Mouse (Mus musculus) embryonic facial prominence, embryonic 11.5 days (tissue): ENCODE results near the gene Disp1. TPM values are rescaled to one million over a fixed set of nuclear protein-coding genes. Genes with fewer than 3 reads are reported as not detected.

Source experiments
- ATAC-seq: fragments of 200-750 bp; cut with Nextera tagmentation; replicated peaks from 2 replicates; pipeline ENCODE4 v1.8.0; 2017; ENCODE audit warnings: low read depth; ENCODE audit not compliant: insufficient number of reproducible peaks, low FRiP score, low TSS enrichment
- DNase-seq: peaks from one replicate; pipeline ENCODE4 v3.0.0-alpha.2; 2015; ENCODE audit warnings: low spot score
- H3K27ac ChIP-seq: fragments of 300-500 bp; sonication (generic); replicated peaks from 2 replicates; pipeline ENCODE4 v1.5.1; 2014; ENCODE audit warnings: mild to moderate bottlenecking, low read depth, low read length, control low read depth
- H3K27me3 ChIP-seq: fragments of 300-500 bp; sonication (generic); 2 replicates; pipeline ENCODE4 v1.6.1; 2014; ENCODE audit warnings: mild to moderate bottlenecking, low read length, moderate library complexity, mixed read lengths; ENCODE audit not compliant: control insufficient read depth, insufficient read depth
- H3K36me3 ChIP-seq: fragments of 300-500 bp; sonication (generic); replicated peaks from 2 replicates; pipeline ENCODE4 v1.6.1; 2014; ENCODE audit warnings: low read depth, mild to moderate bottlenecking, low read length, moderate library complexity, mixed read lengths; ENCODE audit not compliant: control insufficient read depth, insufficient read depth
- H3K4me1 ChIP-seq: fragments of 300-500 bp; sonication (generic); 2 replicates; pipeline ENCODE4 v1.6.1; 2014; ENCODE audit warnings: low read length, mixed read lengths; ENCODE audit not compliant: control insufficient read depth, insufficient read depth
- H3K4me2 ChIP-seq: fragments of 300-500 bp; sonication (generic); 2 replicates; pipeline ENCODE4 v1.6.1; 2014; ENCODE audit warnings: low read depth, mild to moderate bottlenecking, control low read depth, low read length, moderate library complexity
- H3K4me3 ChIP-seq: fragments of 300-500 bp; sonication (generic); 2 replicates; pipeline ENCODE4 v1.5.1; 2014; ENCODE audit warnings: low read depth, low read length, control low read depth
- H3K9ac ChIP-seq: fragments of 300-500 bp; sonication (generic); replicated peaks from 2 replicates; pipeline ENCODE4 v1.6.1; 2014; ENCODE audit warnings: mild to moderate bottlenecking, control low read depth, low read length
- H3K9me3 ChIP-seq: fragments of 300-500 bp; sonication (generic); replicated peaks from 2 replicates; pipeline ENCODE4 v1.6.1; 2016; ENCODE audit warnings: mild to moderate bottlenecking, low read length, inconsistent platforms, mixed read lengths; ENCODE audit not compliant: control insufficient read depth
- WGBS: fragments of 180-500 bp; shearing (Covaris S2); extraction: QIAGEN DNeasy Blood & Tissue Kit; methylation state at CpG from one replicate; pipeline ENCODE4 v1.1.7; 2014; 5-methylcytosine and 5-hydroxymethylcytosine counted together
- polyA plus RNA-seq: library from polyadenylated mRNA; unstranded; fragments of >200 nt; fragmentation: Nextera tagmentation; extraction: Ambion mirVana; gene quantifications from 2 replicates; pipeline ENCODE4 v1.2.1, GENCODE M21; 2014

Gene Disp1
- polyA plus RNA-seq, 1 experiment from 2014 or later, result 12.4 TPM

GRCm38 (mm10) chr1:183067807-183068206 lies 153.5 kb downstream of the Disp1 start:
- WGBS, result 85% methylated on average over 7 of the region's 7 CpGs
- DNase-seq (no peak), ATAC-seq (no peak)
- no peaks in the 10 kb centered on the region for H3K27me3 ChIP-seq
- no peak overlapping the region for H3K9ac ChIP-seq
- H3K9me3 ChIP-seq, result no peaks in the 10 kb centered on the region
- no peaks in the 10 kb centered on the region for H3K4me1 ChIP-seq
- no peak overlapping the region for H3K4me3 ChIP-seq
- no peak overlapping the region for H3K4me2 ChIP-seq
- H3K36me3 ChIP-seq, result no peaks in the 10 kb centered on the region
- no peak overlapping the region for H3K27ac ChIP-seq

GRCm38 (mm10) chr1:183066981-183067380 lies 154.3 kb downstream of the Disp1 start:
- 74% methylated on average over 4 of the region's 4 CpGs for WGBS
- Histone ChIP-seq H3K27me3 (no peaks in the 10 kb centered on the region), H3K4me2 (no peak overlapping the region), H3K4me3 (no peak overlapping the region), H3K36me3 (no peaks in the 10 kb centered on the region), H3K4me1 (no peaks in the 10 kb centered on the region), H3K27ac (no peak overlapping the region), H3K9me3 (no peaks in the 10 kb centered on the region), H3K9ac (no peak overlapping the region)
- ATAC-seq, result no peak
- no peak for DNase-seq

- H3K27ac ChIP-seq, result no peak overlapping the region
- WGBS, result 85% methylated on average over 2 of the region's 2 CpGs
- H3K27me3 ChIP-seq, result no peaks in the 10 kb centered on the region
- H3K36me3 ChIP-seq, result no peaks in the 10 kb centered on the region
- no peaks in the 10 kb centered on the region for H3K9me3 ChIP-seq
- no peak overlapping the region for H3K4me2 ChIP-seq
- ATAC-seq (no peak), DNase-seq (no peak)
- no peak overlapping the region for H3K9ac ChIP-seq
- H3K4me3 ChIP-seq, result no peak overlapping the region
- H3K4me1 ChIP-seq, result no peaks in the 10 kb centered on the region
Measured at GRCm38 (mm10) chr1:183060611-183061010, 160.7 kb downstream of the Disp1 start.

- no peaks in the 10 kb centered on the region for H3K36me3 ChIP-seq
- no peaks in the 10 kb centered on the region for H3K9me3 ChIP-seq
- no peak overlapping the region for H3K27ac ChIP-seq
- no peaks in the 10 kb centered on the region for H3K4me1 ChIP-seq
- H3K9ac ChIP-seq, result no peak overlapping the region
- no peak for ATAC-seq
- WGBS, result 36% methylated on average over 3 of the region's 3 CpGs
- H3K4me2 ChIP-seq, result no peak overlapping the region
- DNase-seq, result no peak
- no peak overlapping the region for H3K4me3 ChIP-seq
- H3K27me3 ChIP-seq, result no peaks in the 10 kb centered on the region
Measured at GRCm38 (mm10) chr1:183056289-183056655, 165.1 kb downstream of the Disp1 start.

- H3K4me3 ChIP-seq, result no peak overlapping the region
- DNase-seq (peak; percentile 50), ATAC-seq (no peak)
- 67% methylated on average over 2 of the region's 2 CpGs for WGBS
- H3K9ac ChIP-seq, result no peak overlapping the region
- no peaks in the 10 kb centered on the region for H3K9me3 ChIP-seq
- H3K4me1 ChIP-seq, result no peaks in the 10 kb centered on the region
- H3K36me3 ChIP-seq, result no peaks in the 10 kb centered on the region
- H3K27me3 ChIP-seq, result no peaks in the 10 kb centered on the region
- no peak overlapping the region for H3K27ac ChIP-seq
- H3K4me2 ChIP-seq, result no peak overlapping the region
Measured at GRCm38 (mm10) chr1:183055608-183056288, 165.6 kb downstream of the Disp1 start.

- Histone ChIP-seq H3K9ac (no peak overlapping the region), H3K4me2 (no peak overlapping the region), H3K9me3 (no peaks in the 10 kb centered on the region), H3K4me3 (no peak overlapping the region), H3K27ac (no peak overlapping the region), H3K36me3 (no peaks in the 10 kb centered on the region), H3K27me3 (no peaks in the 10 kb centered on the region), H3K4me1 (no peaks in the 10 kb centered on the region)
- WGBS, result 82% methylated on average over 7 of the region's 7 CpGs
- ATAC-seq (no peak), DNase-seq (no peak)
Measured at GRCm38 (mm10) chr1:183052663-183053062, 168.7 kb downstream of the Disp1 start.

GRCm38 (mm10) chr1:183049295-183049694 lies 172.0 kb downstream of the Disp1 start:
- Histone ChIP-seq H3K27me3 (no peaks in the 10 kb centered on the region), H3K9me3 (no peaks in the 10 kb centered on the region), H3K36me3 (no peaks in the 10 kb centered on the region), H3K4me3 (no peak overlapping the region), H3K9ac (no peak overlapping the region), H3K4me1 (no peaks in the 10 kb centered on the region), H3K27ac (no peak overlapping the region), H3K4me2 (no peak overlapping the region)
- DNase-seq, result peak; percentile 71
- 49% methylated on average over 6 of the region's 6 CpGs for WGBS
- ATAC-seq, result no peak; the same call in 1 of the 2 replicates

- H3K9me3 ChIP-seq, result no peaks in the 10 kb centered on the region
- H3K4me2 ChIP-seq, result no peak overlapping the region
- WGBS, result 72% methylated on average over 5 of the region's 5 CpGs
Measured at GRCm38 (mm10) chr1:183047913-183048523, 173.3 kb downstream of the Disp1 start.

More at GRCm38 (mm10) chr1:183047913-183048523, 173.3 kb downstream of the Disp1 start:
- H3K27ac ChIP-seq, result no peak overlapping the region
- no peak for ATAC-seq
- H3K4me1 ChIP-seq, result no peaks in the 10 kb centered on the region
- no peak for DNase-seq
- no peaks in the 10 kb centered on the region for H3K27me3 ChIP-seq
- H3K36me3 ChIP-seq, result no peaks in the 10 kb centered on the region
- H3K9ac ChIP-seq, result no peak overlapping the region
- no peak overlapping the region for H3K4me3 ChIP-seq
